Mouse (Mus musculus) limb, embryonic 14.5 days (tissue): Measurements from ENCODE around the gene Traf4. TPM values are rescaled to one million over a fixed set of nuclear protein-coding genes. Genes with fewer than 3 reads are reported as not detected.

Experiments
- ATAC-seq: fragments of 200-750 bp; cut with Nextera tagmentation; 2 replicates; pipeline ENCODE4 v1.8.0; 2017; ENCODE audit warnings: low read depth, moderate number of reproducible peaks, moderate TSS enrichment; ENCODE audit not compliant: low FRiP score
- DNase-seq: peaks from one replicate; pipeline ENCODE4 v3.0.0-alpha.2; 2015; ENCODE audit warnings: low spot score
- H3K27ac ChIP-seq: fragments of 300-500 bp; sonication (generic); replicated peaks from 2 replicates; pipeline ENCODE4 v1.5.1; 2014; ENCODE audit warnings: low read depth, mild to moderate bottlenecking, low read length, moderate library complexity, mixed read lengths
- H3K27me3 ChIP-seq: fragments of 300-500 bp; sonication (generic); 2 replicates; pipeline ENCODE4 v1.6.1; 2014; ENCODE audit warnings: low read length, mixed read lengths; ENCODE audit not compliant: control insufficient read depth, insufficient read depth
- H3K36me3 ChIP-seq: fragments of 300-500 bp; sonication (generic); 2 replicates; pipeline ENCODE4 v1.6.1; 2014; ENCODE audit warnings: mild to moderate bottlenecking, low read length, moderate library complexity, mixed read lengths; ENCODE audit not compliant: control insufficient read depth, insufficient read depth
- H3K4me1 ChIP-seq: fragments of 300-500 bp; sonication (generic); 2 replicates; pipeline ENCODE4 v1.6.1; 2014; ENCODE audit warnings: antibody characterized with exemption, low read length, mixed read lengths; ENCODE audit not compliant: control insufficient read depth, insufficient read depth
- H3K4me2 ChIP-seq: fragments of 300-500 bp; sonication (generic); replicated peaks from 2 replicates; pipeline ENCODE4 v1.6.1; 2014; ENCODE audit warnings: low read depth, mild to moderate bottlenecking, low read length, moderate library complexity; ENCODE audit not compliant: severe bottlenecking
- H3K4me3 ChIP-seq: fragments of 300-500 bp; sonication (generic); replicated peaks from 2 replicates; pipeline ENCODE4 v1.5.1; 2014; ENCODE audit warnings: low read length
- H3K9ac ChIP-seq: fragments of 300-500 bp; sonication (generic); 2 replicates; pipeline ENCODE4 v1.6.1; 2014; ENCODE audit warnings: mild to moderate bottlenecking, low read depth, low read length, moderate library complexity; ENCODE audit not compliant: severe bottlenecking
- H3K9me3 ChIP-seq: fragments of 300-500 bp; sonication (generic); 2 replicates; pipeline ENCODE4 v1.6.1; 2016; ENCODE audit warnings: low read length; ENCODE audit not compliant: control insufficient read depth
- POLR2A ChIP-seq: fragments of 200-500 bp; IDR thresholded peaks from 2 replicates; pipeline ENCODE4 v1.8.0; 2012; ENCODE audit warnings: inconsistent platforms, mild to moderate bottlenecking, moderate library complexity, borderline replicate concordance; ENCODE audit not compliant: insufficient read depth, insufficient read length; ENCODE audit errors: extremely low read depth
- WGBS: fragments of 180-500 bp; shearing (Covaris S2); extraction: QIAGEN DNeasy Blood & Tissue Kit; methylation state at CpG from one replicate; pipeline ENCODE4 v1.1.7; 2014; 5-methylcytosine and 5-hydroxymethylcytosine counted together
- polyA plus RNA-seq, 2 experiments: library from polyadenylated mRNA; depleted of rRNA in 1 of 2; stranded (reverse) in 1 of 2; unstranded in 1 of 2; fragments of >200 nt; fragmentation: Nextera tagmentation in 1 of 2; extraction: Ambion mirVana in 1 of 2; gene quantifications; 2 replicates each; pipeline versions ENCODE4 v1.2.1 to v1.2.3; 2012 to 2014

The Traf4 gene
- polyA plus RNA-seq, 2 experiments = 59.0 to 159 TPM

- Histone ChIP-seq H3K4me1 (peaks cover 16% of the 10 kb centered on the region), H3K27me3 (no peaks in the 10 kb centered on the region), H3K4me3 (no peak overlapping the region), H3K9ac (no peak overlapping the region), H3K9me3 (no peaks in the 10 kb centered on the region), H3K27ac (no peak overlapping the region), H3K36me3 (peaks cover 8% of the 10 kb centered on the region; the same call in 1 of the 2 replicates), H3K4me2 (0 out of 2 replicates have a peak overlapping the region, but pooled peaks have one; percentile 7)
- DNase-seq = no peak
- WGBS = 90% methylated on average over 3 of the region's 3 CpGs
- no peak for ATAC-seq
- TF ChIP-seq POLR2A = no peak
These were observed 9.1 kb upstream of the Traf4 start for GRCm38 (mm10) chr11:78174506-78174905.

DNA sequence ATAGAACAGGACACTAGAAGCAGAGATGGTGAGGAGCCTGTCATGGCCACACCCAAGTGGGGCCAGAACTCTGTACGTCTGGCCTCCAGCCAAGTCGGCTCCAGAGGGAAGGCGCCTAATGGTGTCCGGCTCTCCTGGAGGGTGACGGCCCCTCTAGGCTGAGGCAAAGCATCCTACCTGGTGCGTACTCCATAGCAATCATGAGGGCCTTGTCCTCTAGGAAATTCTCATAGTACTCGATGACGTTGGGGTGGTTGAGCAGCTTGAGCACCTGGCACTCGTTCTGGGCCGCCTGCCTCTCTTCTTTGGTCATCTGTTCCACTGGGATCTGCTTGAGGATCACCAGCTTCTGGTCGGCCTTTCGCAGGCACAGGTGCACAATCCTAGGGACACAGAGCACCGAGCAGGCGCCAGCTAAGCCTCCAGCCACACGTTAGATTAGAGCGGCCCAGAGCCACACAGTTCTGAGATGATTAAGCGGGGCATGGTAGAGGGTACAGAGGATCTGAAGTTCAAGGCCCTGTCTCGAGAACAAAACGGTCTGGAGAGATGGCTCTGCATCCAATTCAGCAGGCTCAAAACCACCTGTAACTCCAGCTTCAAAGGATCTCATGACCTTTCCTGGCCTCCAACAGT, 7.5 kb upstream of the Traf4 start:
- DNase-seq (no peak), ATAC-seq (no peak)
- H3K27me3 ChIP-seq = no peaks in the 10 kb centered on the region
- H3K9me3 ChIP-seq = no peaks in the 10 kb centered on the region
- 84% methylated on average over 19 of the region's 19 CpGs for WGBS
- H3K4me2 ChIP-seq = no peak overlapping the region
- H3K36me3 ChIP-seq = peaks cover 6% of the 10 kb centered on the region; the same call in 1 of the 2 replicates
- H3K9ac ChIP-seq = no peak overlapping the region
- peaks cover 12% of the 10 kb centered on the region for H3K4me1 ChIP-seq
- no peak overlapping the region for H3K4me3 ChIP-seq
- no peak overlapping the region for H3K27ac ChIP-seq
- TF ChIP-seq POLR2A = no peak

GRCm38 (mm10) chr11:78172034-78172747, 6.8 kb upstream of the Traf4 start:
- H3K36me3 ChIP-seq = peaks cover 6% of the 10 kb centered on the region; the same call in 1 of the 2 replicates
- no peak overlapping the region for H3K9ac ChIP-seq
- ATAC-seq = no peak
- TF ChIP-seq POLR2A = no peak
- 77% methylated on average over 16 of the region's 16 CpGs for WGBS
- no peak overlapping the region for H3K27ac ChIP-seq
- H3K9me3 ChIP-seq = no peaks in the 10 kb centered on the region
- H3K4me3 ChIP-seq = no peak overlapping the region
- H3K4me2 ChIP-seq = no peak overlapping the region
- H3K27me3 ChIP-seq = no peaks in the 10 kb centered on the region
- no peak for DNase-seq
- peaks cover 8% of the 10 kb centered on the region for H3K4me1 ChIP-seq

DNA sequence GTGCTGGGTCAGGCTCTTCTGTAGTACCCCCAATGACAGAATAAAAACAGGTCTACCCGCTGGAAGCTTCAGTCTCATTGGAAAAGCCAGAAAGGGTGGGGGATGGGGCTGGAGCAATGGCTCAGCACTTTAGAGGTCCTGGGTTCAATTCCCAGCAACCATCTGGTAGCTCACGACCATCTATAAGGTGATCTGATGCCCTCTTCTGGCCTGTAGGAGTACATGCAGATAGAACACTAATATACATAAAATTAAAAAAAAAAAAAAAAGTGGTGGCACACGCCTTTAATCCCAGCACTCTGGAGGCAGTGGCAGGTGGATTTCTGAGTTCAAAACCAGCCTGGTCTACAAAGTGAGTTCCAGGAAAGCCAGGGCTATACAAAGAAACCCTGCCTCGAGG, 5.9 kb upstream of the Traf4 start:
- ATAC-seq (no peak), DNase-seq (no peak)
- no peak overlapping the region for H3K9ac ChIP-seq
- H3K4me1 ChIP-seq = peaks cover 9% of the 10 kb centered on the region
- H3K27ac ChIP-seq = no peak overlapping the region
- H3K4me3 ChIP-seq = no peak overlapping the region
- H3K36me3 ChIP-seq = peaks cover 6% of the 10 kb centered on the region; the same call in 1 of the 2 replicates
- no peaks in the 10 kb centered on the region for H3K9me3 ChIP-seq
- H3K4me2 ChIP-seq = no peak overlapping the region
- no peak for TF ChIP-seq POLR2A
- no peaks in the 10 kb centered on the region for H3K27me3 ChIP-seq
- 68% methylated on average over 4 of the region's 4 CpGs for whole genome bisulfite sequencing

DNA sequence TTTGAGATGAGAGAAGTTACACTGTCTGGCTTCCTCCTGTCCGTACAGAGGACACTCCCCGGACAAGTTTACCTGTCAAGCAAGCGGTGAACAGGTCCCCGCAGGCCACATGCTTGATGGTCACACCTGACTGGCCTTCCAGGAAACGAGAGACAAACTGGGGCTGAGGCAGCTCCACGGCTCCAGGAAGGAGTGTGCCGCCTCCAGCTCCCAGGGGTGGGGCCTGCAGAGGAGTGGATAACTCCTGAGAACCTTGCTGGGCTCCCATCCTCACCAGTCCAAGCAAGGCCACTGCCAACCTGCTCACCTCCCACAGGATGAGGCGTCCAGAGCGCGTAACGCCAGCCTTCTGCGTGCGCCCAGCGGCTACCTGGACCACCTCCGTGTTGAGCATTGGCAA, 4.9 kb upstream of the Traf4 start:
- peaks cover 12% of the 10 kb centered on the region for H3K4me1 ChIP-seq
- no peak for DNase-seq
- 85% methylated on average over 15 of the region's 15 CpGs for WGBS
- no peaks in the 10 kb centered on the region for H3K27me3 ChIP-seq
- no peak overlapping the region for H3K4me2 ChIP-seq
- no peak overlapping the region for H3K9ac ChIP-seq
- TF ChIP-seq POLR2A = no peak
- peaks cover 6% of the 10 kb centered on the region; the same call in 1 of the 2 replicates for H3K36me3 ChIP-seq
- H3K27ac ChIP-seq = no peak overlapping the region
- no peak for ATAC-seq
- no peaks in the 10 kb centered on the region for H3K9me3 ChIP-seq
- no peak overlapping the region for H3K4me3 ChIP-seq
